Mouse (Mus musculus) liver, postnatal 0 days (tissue): Measurements from ENCODE around the gene Irf1. TPM values are rescaled to one million over a fixed set of nuclear protein-coding genes. Genes with fewer than 3 reads are reported as not detected.

Experiments
- ATAC-seq: fragments of 200-750 bp; cut with Nextera tagmentation; 2 replicates; pipeline ENCODE4 v1.8.0; 2017; ENCODE audit warnings: mild to moderate bottlenecking, moderate library complexity
- DNase-seq: peaks from one replicate; pipeline ENCODE4 v3.0.0-alpha.2; 2016
- H3K27ac ChIP-seq: fragments of 300-500 bp; sonication (generic); 2 replicates; pipeline ENCODE4 v1.5.1; 2014; ENCODE audit warnings: antibody characterized with exemption, moderate library complexity, mild to moderate bottlenecking, low read depth
- H3K27me3 ChIP-seq: fragments of 300-500 bp; sonication (generic); 2 replicates; pipeline ENCODE4 v1.6.1; 2014; ENCODE audit warnings: low read length, control low read depth, mixed read lengths; ENCODE audit not compliant: insufficient read depth
- H3K36me3 ChIP-seq: fragments of 300-500 bp; sonication (generic); replicated peaks from 2 replicates; pipeline ENCODE4 v1.6.1; 2014; ENCODE audit warnings: mild to moderate bottlenecking, control low read depth, low read length, moderate library complexity, mixed read lengths; ENCODE audit not compliant: insufficient read depth
- H3K4me1 ChIP-seq: fragments of 300-500 bp; sonication (generic); 2 replicates; pipeline ENCODE4 v1.6.1; 2014; ENCODE audit warnings: antibody characterized with exemption, mild to moderate bottlenecking, control low read depth; ENCODE audit not compliant: insufficient read depth
- H3K4me2 ChIP-seq: fragments of 300-500 bp; sonication (generic); 2 replicates; pipeline ENCODE4 v1.6.1; 2014; ENCODE audit warnings: low read depth, mild to moderate bottlenecking, low read length, moderate library complexity, mixed read lengths
- H3K4me3 ChIP-seq: fragments of 300-500 bp; sonication (generic); 2 replicates; pipeline ENCODE4 v1.5.1; 2014; ENCODE audit warnings: low read depth, low read length
- H3K9ac ChIP-seq: fragments of 300-500 bp; sonication (generic); replicated peaks from 2 replicates; pipeline ENCODE4 v1.6.1; 2014; ENCODE audit warnings: mild to moderate bottlenecking, moderate library complexity
- H3K9me3 ChIP-seq: fragments of 300-500 bp; sonication (generic); 2 replicates; pipeline ENCODE4 v1.6.1; 2016; ENCODE audit warnings: mild to moderate bottlenecking, control low read depth, low read length, mixed read lengths
- CTCF ChIP-seq: sonication (generic); IDR thresholded peaks from 2 replicates; pipeline ENCODE4 v1.5.1; 2016; ENCODE audit warnings: antibody characterized with exemption, low read depth
- EP300 ChIP-seq: IDR thresholded peaks from 2 replicates; pipeline ENCODE4 v1.6.1; 2016; ENCODE audit warnings: antibody characterized with exemption, low read depth, mild to moderate bottlenecking
- WGBS: fragments of 180-500 bp; shearing (Covaris S2); extraction: QIAGEN DNeasy Blood & Tissue Kit; methylation state at CpG from one replicate; pipeline ENCODE4 v1.1.7; 2014; ENCODE audit not compliant: insufficient replicate concordance; 5-methylcytosine and 5-hydroxymethylcytosine counted together
- polyA plus RNA-seq: library from polyadenylated mRNA; unstranded; fragments of >200 nt; fragmentation: Nextera tagmentation; extraction: Ambion mirVana; gene quantifications from 2 replicates; pipeline ENCODE4 v1.2.1, GENCODE M21; 2015

The Irf1 gene
- polyA plus RNA-seq, 1 experiment from 2014 or later, result 22.0 TPM

GRCm38 (mm10) chr11:53794671-53795557 is 25.1 kb downstream of the Irf1 start:
- WGBS, result 5% methylated on average over 25 of the region's 25 CpGs
- no peaks in the 10 kb centered on the region for H3K9me3 ChIP-seq
- H3K36me3 ChIP-seq, result no peaks in the 10 kb centered on the region
- peak overlapping the region; percentile 61 for H3K4me2 ChIP-seq
- ATAC-seq, result peak; percentile 86
- H3K27me3 ChIP-seq, result no peaks in the 10 kb centered on the region
- H3K4me1 ChIP-seq, result peaks cover 49% of the 10 kb centered on the region
- peak overlapping the region; percentile 27 for H3K9ac ChIP-seq
- TF ChIP-seq CTCF (peak; percentile 44), EP300 (peak; percentile 17; the same call in 1 of the 2 replicates)
- H3K27ac ChIP-seq, result peak overlapping the region; percentile 98
- H3K4me3 ChIP-seq, result peak overlapping the region; percentile 6; the same call in 1 of the 2 replicates
- peak; percentile 80 for DNase-seq

GRCm38 (mm10) chr11:53795813-53796212 is 26.0 kb downstream of the Irf1 start:
- TF ChIP-seq EP300 (no peak), CTCF (no peak)
- Histone ChIP-seq H3K4me3 (no peak overlapping the region), H3K27ac (peak overlapping the region; percentile 98), H3K9me3 (no peaks in the 10 kb centered on the region), H3K36me3 (no peaks in the 10 kb centered on the region), H3K4me2 (peak overlapping the region; percentile 61), H3K4me1 (peaks cover 49% of the 10 kb centered on the region), H3K27me3 (no peaks in the 10 kb centered on the region), H3K9ac (peak overlapping the region; percentile 45; the same call in 1 of the 2 replicates)
- DNase-seq (no peak), ATAC-seq (peak; percentile 31)
- WGBS, result 37% methylated on average over 8 of the region's 8 CpGs

DNA sequence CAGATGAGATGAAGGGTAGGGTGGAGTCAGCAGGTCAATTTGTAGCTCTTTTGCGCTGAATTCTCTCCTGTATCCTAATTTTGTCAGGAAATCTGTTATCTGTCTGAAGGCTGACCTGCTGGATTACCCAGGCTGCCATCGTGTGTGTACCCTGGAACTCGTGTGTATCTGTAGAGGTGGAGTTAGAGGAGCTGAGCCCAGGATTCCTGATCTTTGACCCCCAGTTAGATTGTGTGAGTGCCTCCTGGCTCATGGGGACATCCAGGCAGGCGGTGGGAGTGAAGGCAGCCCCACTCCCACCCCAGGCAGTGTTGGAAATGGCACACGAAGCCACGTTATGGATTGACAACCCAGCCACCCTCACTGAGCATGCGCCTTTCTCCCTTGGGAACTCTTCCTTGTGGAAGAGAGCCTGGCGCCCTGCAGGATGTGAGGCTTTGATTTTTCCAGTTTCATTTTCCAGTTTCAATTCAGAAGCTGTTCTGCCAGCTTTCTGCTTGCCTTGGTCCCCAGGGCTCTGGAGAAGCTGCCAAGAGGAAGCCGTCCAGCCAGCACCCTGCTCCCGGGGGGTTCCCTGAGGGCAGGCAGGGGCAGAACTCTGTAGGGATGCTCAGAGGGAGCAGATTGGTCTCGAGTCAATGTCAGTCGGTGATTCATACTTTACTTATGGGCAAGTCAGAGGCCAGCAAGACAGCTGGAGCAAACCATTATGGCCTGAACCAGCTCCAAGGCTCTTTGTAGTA is 26.8 kb downstream of the Irf1 start:
- H3K27ac ChIP-seq, result peak overlapping the region; percentile 98
- H3K36me3 ChIP-seq, result no peaks in the 10 kb centered on the region
- WGBS, result 33% methylated on average over 12 of the region's 12 CpGs
- no peaks in the 10 kb centered on the region for H3K27me3 ChIP-seq
- no peak overlapping the region for H3K4me3 ChIP-seq
- DNase-seq, result peak; percentile 44
- peak overlapping the region; percentile 45; the same call in 1 of the 2 replicates for H3K9ac ChIP-seq
- no peaks in the 10 kb centered on the region for H3K9me3 ChIP-seq
- ATAC-seq, result peak; percentile 47
- no peak for TF ChIP-seq CTCF
- no peak for TF ChIP-seq EP300
- H3K4me2 ChIP-seq, result peak overlapping the region; percentile 40
- peaks cover 46% of the 10 kb centered on the region for H3K4me1 ChIP-seq

DNA sequence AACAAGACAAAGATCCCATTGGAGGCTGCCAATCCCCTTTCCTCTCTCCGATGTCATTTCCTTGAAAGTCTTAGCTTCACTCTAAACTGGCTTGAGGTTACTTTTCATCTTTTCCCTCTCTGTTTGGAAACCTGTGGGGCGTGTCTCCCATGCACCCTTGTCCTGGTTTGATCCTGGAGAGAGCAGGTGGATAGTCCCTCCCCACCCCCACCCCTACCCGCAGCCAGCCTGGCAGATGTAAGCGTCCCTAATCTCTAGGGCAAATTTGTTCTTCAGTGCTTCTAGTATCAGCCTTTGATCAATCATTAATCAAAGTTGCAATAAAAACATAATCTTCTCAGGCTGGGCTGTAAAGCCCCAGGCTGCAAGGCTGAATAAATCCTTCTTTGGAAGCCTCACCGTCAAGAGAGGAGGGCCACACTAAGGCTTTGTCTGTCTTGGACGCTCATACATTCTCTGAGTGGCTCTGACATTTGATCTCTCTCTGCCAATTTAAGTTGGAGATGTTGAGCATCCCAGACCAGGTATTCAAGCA is 27.6 kb downstream of the Irf1 start:
- H3K27me3 ChIP-seq, result no peaks in the 10 kb centered on the region
- no peak for ATAC-seq
- no peak overlapping the region for H3K9ac ChIP-seq
- TF ChIP-seq CTCF (no peak), EP300 (no peak)
- peaks cover 46% of the 10 kb centered on the region for H3K4me1 ChIP-seq
- H3K27ac ChIP-seq, result peak overlapping the region; percentile 98
- no peak overlapping the region for H3K4me2 ChIP-seq
- no peaks in the 10 kb centered on the region for H3K9me3 ChIP-seq
- peak; percentile 44 for DNase-seq
- H3K36me3 ChIP-seq, result no peaks in the 10 kb centered on the region
- 56% methylated on average over 6 of the region's 6 CpGs for WGBS
- no peak overlapping the region for H3K4me3 ChIP-seq

DNA sequence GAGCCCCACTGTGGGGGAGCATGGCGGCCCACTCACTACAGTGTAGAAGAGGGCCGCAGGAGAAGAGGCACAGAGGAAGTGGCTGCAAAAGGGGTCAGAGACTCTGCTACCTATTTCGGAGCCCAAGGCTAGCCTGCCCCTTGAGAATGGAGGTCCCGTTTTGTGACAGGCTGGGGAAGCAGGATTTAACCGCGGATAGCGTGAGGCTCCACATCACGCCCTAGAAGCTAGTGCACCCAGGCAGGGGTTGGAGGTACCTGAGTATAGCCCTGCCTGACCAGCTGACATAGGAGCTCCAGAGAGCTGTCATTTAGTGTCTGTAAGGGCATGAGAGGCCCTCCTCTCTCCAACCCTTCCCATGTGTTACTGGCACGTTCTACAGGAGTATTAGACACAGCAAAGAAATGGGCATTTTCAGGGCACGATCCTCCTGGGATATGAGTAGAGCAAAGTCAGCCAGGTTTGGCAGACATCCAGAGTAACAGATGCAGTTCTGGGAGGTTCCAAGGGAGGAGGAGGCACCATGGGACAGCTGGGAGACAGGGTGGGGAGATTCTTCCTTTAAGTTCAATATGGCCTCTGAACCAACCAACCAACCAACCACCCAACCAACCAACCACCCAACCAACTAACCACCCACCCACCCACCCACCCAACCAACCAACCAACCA is 28.4 kb downstream of the Irf1 start:
- Histone ChIP-seq H3K9me3 (no peaks in the 10 kb centered on the region), H3K4me1 (peaks cover 47% of the 10 kb centered on the region), H3K27ac (peak overlapping the region; percentile 98; the same call in 1 of the 2 replicates), H3K4me2 (no peak overlapping the region), H3K36me3 (no peaks in the 10 kb centered on the region), H3K4me3 (no peak overlapping the region), H3K9ac (no peak overlapping the region), H3K27me3 (no peaks in the 10 kb centered on the region)
- no peak for ATAC-seq
- 81% methylated on average over 10 of the region's 10 CpGs for WGBS
- TF ChIP-seq EP300 (no peak), CTCF (no peak)
- no peak for DNase-seq
